In genomic region chr13:24989006-24989405, GRCm38 (mm10) we compare ENCODE assay signal across 17 mouse cellular contexts. TPM values are rescaled to one million over a fixed set of nuclear protein-coding genes. Genes with fewer than 3 reads are reported as not detected.
DNase-seq lines count a peak whose midpoint lies in the region; ATAC-seq lines count a peak whose summit lies in the region.
"Had no signal": no experiment of that assay in that cellular context is flagged by ENCODE, and none has a peak within 500 bp of the region (broad histone marks: within the 10 kb centered on the region; RNA-seq: fewer than 3 reads in every experiment).

No protein-coding gene starts in this region.

- no peak for ATAC-seq in liver, embryonic 12.5 days
- peak; percentile 12 for ATAC-seq in common myeloid progenitor, adult 5-6 weeks (replicated peaks; ENCODE audit: low read depth, poor library complexity, severe bottlenecking)
- ATAC-seq: Patski had no signal

- WGBS in liver, embryonic 12.5 days (ENCODE audit: insufficient replicate concordance), result 79% methylated on average over 6 of the region's 6 CpGs

- H3K9ac ChIP-seq in liver, embryonic 12.5 days, result no peak overlapping the region
- H3K9ac ChIP-seq: embryonic facial prominence, embryonic 12.5 days; hindbrain, embryonic 14.5 days; liver, embryonic 15.5 days; neural tube, embryonic 12.5 days; stomach, embryonic 15.5 days had no signal

- intact Hi-C loops in left cerebral cortex, postnatal 4 days (cut with DNase I), result loop anchor here (5.0 kb wide), 1 partner anchor 52 kb away; the partner anchor contains the start of gene Aldh5a1

- H3K9me3 ChIP-seq in liver, embryonic 12.5 days (replicated peaks), result no peaks in the 10 kb centered on the region
- H3K9me3 ChIP-seq: embryonic facial prominence, embryonic 12.5 days; limb, embryonic 10.5 days; liver, embryonic 15.5 days; neural tube, embryonic 12.5 days; stomach, embryonic 15.5 days had no signal

- peak overlapping the region; percentile 30; the same call in 1 of the 2 replicates for H3K27ac ChIP-seq in liver, embryonic 12.5 days
- H3K27ac ChIP-seq: embryonic facial prominence, embryonic 12.5 days; hindbrain, embryonic 14.5 days; limb, embryonic 10.5 days; liver, embryonic 15.5 days; neural tube, embryonic 12.5 days; stomach, embryonic 15.5 days had no signal

- no peaks in the 10 kb centered on the region for H3K27me3 ChIP-seq in liver, embryonic 12.5 days (replicated peaks)
- H3K27me3 ChIP-seq: embryonic facial prominence, embryonic 12.5 days; liver, embryonic 15.5 days; neural tube, embryonic 12.5 days; Patski; stomach, embryonic 15.5 days had no signal

- peaks cover 52% of the 10 kb centered on the region for H3K36me3 ChIP-seq in liver, embryonic 12.5 days

- H3K4me2 ChIP-seq in liver, embryonic 12.5 days, result no peak overlapping the region
- H3K4me2 ChIP-seq: embryonic facial prominence, embryonic 12.5 days; hindbrain, embryonic 14.5 days; liver, embryonic 15.5 days; midbrain, embryonic 11.5 days; neural tube, embryonic 12.5 days; stomach, embryonic 15.5 days had no signal

- peak; percentile 24 to 25 for DNase-seq in cerebellum, postnatal 14 days
- no peak for DNase-seq in cerebellum, postnatal 4 days (ENCODE audit: low spot score in 2 of 2)
- DNase-seq in liver, result no peak
- peak; percentile 50 for DNase-seq in kidney, postnatal 10 days
- no peak for DNase-seq in spleen, adult 12 weeks (ENCODE audit: low spot score)
- no peak for DNase-seq in left cerebral cortex, postnatal 4 days

- H3K4me3 ChIP-seq in liver, embryonic 12.5 days, result no peak overlapping the region
- H3K4me3 ChIP-seq: embryonic facial prominence, embryonic 12.5 days; limb, embryonic 10.5 days; liver, embryonic 15.5 days; neural tube, embryonic 12.5 days; stomach, embryonic 15.5 days had no signal

- H3K4me1 ChIP-seq in liver, embryonic 12.5 days, result no peaks in the 10 kb centered on the region
- H3K4me1 ChIP-seq: embryonic facial prominence, embryonic 12.5 days; limb, embryonic 10.5 days; liver, embryonic 15.5 days; neural tube, embryonic 12.5 days had no signal

RNA-seq across cellular contexts. Expression of gene Mrs2, which starts 31.2 kb away (rescaled TPM):
- 18.3 and 18.7 TPM in 2 replicates for polyA plus RNA-seq in liver, embryonic 12.5 days (2016; fragmentation: Nextera tagmentation; extraction: Ambion mirVana)
- total RNA-seq in common myeloid progenitor, adult 5-6 weeks (2017), result 10.9 and 29.4 TPM in 2 replicates
- total RNA-seq in left cerebral cortex, postnatal 4 days (2021), result 10 to 100 TPM; 40.0 to 42.2 TPM

RNA-seq across cellular contexts. Expression of gene Gpld1, which starts 46.1 kb away (rescaled TPM):
- 1.8 TPM in 2 replicates for polyA plus RNA-seq in liver, embryonic 12.5 days (2016; fragmentation: Nextera tagmentation; extraction: Ambion mirVana)
- 0.46 and 0.49 TPM in 2 replicates for total RNA-seq in common myeloid progenitor, adult 5-6 weeks (2017)
- total RNA-seq in left cerebral cortex, postnatal 4 days (2021), result 1 to 10 TPM; 2.9 to 3.0 TPM

RNA-seq across cellular contexts. Expression of gene Aldh5a1, which starts 51.5 kb away (rescaled TPM):
- polyA plus RNA-seq in liver, embryonic 12.5 days (2016; fragmentation: Nextera tagmentation; extraction: Ambion mirVana), result 3.0 and 3.4 TPM in 2 replicates
- 0.58 and 1.3 TPM in 2 replicates for total RNA-seq in common myeloid progenitor, adult 5-6 weeks (2017)
- total RNA-seq in left cerebral cortex, postnatal 4 days (2021), result 10 to 100 TPM; 40.3 to 44.6 TPM
- total RNA-seq: monocyte, adult 5-6 weeks had no signal

Comparison
In these comparisons a context has a peak if more than half of its experiments do, and no peak if none do; other contexts are left out.
1. DNase-seq: peak in cerebellum, postnatal 14 days (2 of 2) and kidney, postnatal 10 days (single experiment); none in cerebellum, postnatal 4 days (0 of 2), liver (single experiment), spleen, adult 12 weeks (single experiment) and left cerebral cortex, postnatal 4 days (single experiment).
2. RNA of gene Aldh5a1, which starts 51.5 kb away (total RNA-seq): 40.3 to 44.6 TPM in left cerebral cortex, postnatal 4 days; 0.58 to 1.3 TPM in common myeloid progenitor, adult 5-6 weeks; every median in the first group is over 10 times any median in the second.